Mouse (Mus musculus) layer of hippocampus, adult 6 months (tissue): ENCODE data around the gene Diaph2. TPM values are rescaled to one million over a fixed set of nuclear protein-coding genes. Genes with fewer than 3 reads are reported as not detected.

Experiments used
- long read RNA-seq, 2 experiments: library from polyadenylated mRNA; unstranded; transcript quantifications; one replicate each; pipeline ENCODE4 v2.0.0; 2019 to 2020
- polyA plus RNA-seq: library from polyadenylated mRNA; unstranded; fragments of <200 nt; fragmentation: Nextera tagmentation; gene quantifications from 2 replicates; pipeline ENCODE4 v1.2.3, GENCODE M21; 2021

The Diaph2 gene
- 1.9 and 2.1 TPM in 2 replicates for polyA plus RNA-seq
- long read RNA-seq, experiment 1, partial matches to known transcripts, result 5 of 9 reads
- long read RNA-seq, experiment 1, other reads (novel, unspliced or antisense), result 4 of 9 reads
- long read RNA-seq, experiment 2, full-length matches to known transcripts, result 3 of 12 reads
- long read RNA-seq, experiment 2, partial matches to known transcripts, result 2 of 12 reads
- long read RNA-seq, experiment 2, other reads (novel, unspliced or antisense), result 7 of 12 reads

DNA sequence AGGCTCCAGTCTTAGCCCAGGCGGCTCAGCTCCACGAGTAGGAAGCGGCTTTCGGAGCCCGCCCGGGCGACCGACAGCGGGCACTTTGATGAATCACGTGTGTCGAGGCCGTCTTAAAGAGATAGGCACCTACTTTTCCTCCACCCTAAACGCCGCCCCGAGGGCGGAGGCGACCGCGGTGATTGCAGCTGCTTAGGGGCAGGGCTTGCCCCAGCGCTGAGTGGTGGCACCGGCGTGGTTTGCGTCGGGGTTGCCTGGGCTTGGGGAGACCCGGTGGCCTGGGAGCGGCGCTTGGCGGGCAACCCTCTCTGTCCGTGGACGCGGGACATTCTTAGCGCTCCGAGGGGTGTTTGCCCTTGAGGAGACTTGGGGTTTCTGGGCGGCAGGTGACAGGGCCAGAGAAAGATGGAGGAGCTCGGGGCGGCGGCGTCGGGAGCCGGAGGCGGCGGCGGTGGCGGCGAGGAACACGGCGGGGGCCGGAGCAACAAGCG is at the start of gene Diaph2:
Gene Diaph2, plus strand, starts transcription at position 172 of the 491 bp plus-strand sequence.

